ENCODE assay signal across 8 mouse cellular contexts in the genomic region with DNA sequence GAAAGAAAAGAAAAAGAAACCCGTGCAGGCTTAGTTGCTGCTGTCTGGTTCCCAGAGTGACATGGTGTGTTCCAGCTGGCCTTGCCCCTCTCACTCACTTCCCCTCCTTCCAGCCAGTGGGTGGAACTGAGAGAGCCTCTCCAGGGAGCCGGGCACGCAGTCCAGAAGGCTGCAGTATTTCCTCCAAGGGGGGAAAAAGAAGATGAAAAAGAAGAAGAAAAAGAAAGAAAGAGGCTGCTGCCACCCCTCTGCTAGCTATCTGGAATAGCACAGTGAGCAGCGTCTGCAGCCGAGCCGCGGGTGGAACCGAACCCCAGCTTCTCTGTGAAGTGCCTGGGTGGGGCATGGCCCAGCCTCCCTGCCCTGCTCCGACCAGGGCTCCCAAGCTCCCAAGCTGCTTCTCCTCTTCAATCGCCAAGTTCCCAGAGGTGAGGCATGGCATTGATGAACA.
DNase-seq lines count a peak whose midpoint lies in the region; ATAC-seq and TF ChIP-seq lines count a peak whose summit lies in the region.

No protein-coding gene starts in this region.

- H3K9ac ChIP-seq in heart, embryonic 12.5 days: peak overlapping the region; percentile 76
- H3K9ac ChIP-seq in kidney, embryonic 16.5 days (replicated peaks; ENCODE audit: low read length): peak overlapping the region; percentile 73
- H3K9ac ChIP-seq in lung, embryonic 15.5 days: peak overlapping the region; percentile 73

- no peaks in the 10 kb centered on the region for H3K9me3 ChIP-seq in heart, embryonic 12.5 days (replicated peaks)
- no peaks in the 10 kb centered on the region for H3K9me3 ChIP-seq in kidney, embryonic 16.5 days (ENCODE audit: low read length)
- no peaks in the 10 kb centered on the region for H3K9me3 ChIP-seq in lung, embryonic 15.5 days

- no peaks in the 10 kb centered on the region for H3K36me3 ChIP-seq in heart, embryonic 12.5 days
- no peaks in the 10 kb centered on the region for H3K36me3 ChIP-seq in kidney, embryonic 16.5 days (ENCODE audit: insufficient read depth, low read length)
- no peaks in the 10 kb centered on the region for H3K36me3 ChIP-seq in lung, embryonic 15.5 days

- no peaks in the 10 kb centered on the region for H3K27me3 ChIP-seq in heart, embryonic 12.5 days (replicated peaks)
- no peaks in the 10 kb centered on the region for H3K27me3 ChIP-seq in kidney, embryonic 16.5 days (ENCODE audit: insufficient read depth, low read length)
- H3K27me3 ChIP-seq in lung, embryonic 15.5 days: no peaks in the 10 kb centered on the region

- peaks cover 8% of the 10 kb centered on the region for H3K4me1 ChIP-seq in embryonic fibroblast, embryonic 13.5 days (ENCODE audit: control insufficient read depth, insufficient read depth, low read length)
- peaks cover 29% of the 10 kb centered on the region for H3K4me1 ChIP-seq in heart, embryonic 12.5 days (replicated peaks)
- peaks cover 40% of the 10 kb centered on the region for H3K4me1 ChIP-seq in kidney, embryonic 16.5 days (ENCODE audit: insufficient read depth, low read length)
- H3K4me1 ChIP-seq in lung, embryonic 15.5 days: peaks cover 18% of the 10 kb centered on the region

- TF ChIP-seq POLR2A in embryonic fibroblast, embryonic 13.5 days (IDR thresholded peaks at IDR 0.05; ENCODE audit: low read depth, low read length): no peak; the same call in none of the 2 replicates

- peak; percentile 12 to 13 for DNase-seq in left cerebral cortex, adult 18-20 months (ENCODE audit: low spot score in 2 of 2)
- DNase-seq in left cerebral cortex, adult 11 months (ENCODE audit: low spot score): no peak
- DNase-seq in retina, postnatal 1 day: peak; percentile 52
- no peak for DNase-seq in spleen, postnatal 10 days (ENCODE audit: low spot score in 2 of 2)

- ATAC-seq in heart, embryonic 12.5 days (ENCODE audit: insufficient number of reproducible peaks, low FRiP score): peak; percentile 85
- ATAC-seq in kidney, embryonic 16.5 days (ENCODE audit: low FRiP score, low TSS enrichment): peak; percentile 87
- ATAC-seq in lung, embryonic 15.5 days (ENCODE audit: borderline replicate concordance, extremely low read depth, low FRiP score, low TSS enrichment): peak; percentile 87

- H3K4me3 ChIP-seq in embryonic fibroblast, embryonic 13.5 days (ENCODE audit: insufficient read depth, low read length): peak overlapping the region; percentile 80
- H3K4me3 ChIP-seq in heart, embryonic 12.5 days: peak overlapping the region; percentile 70
- H3K4me3 ChIP-seq in kidney, embryonic 16.5 days (ENCODE audit: low read length): peak overlapping the region; percentile 60
- H3K4me3 ChIP-seq in lung, embryonic 15.5 days: peak overlapping the region; percentile 63

- H3K4me2 ChIP-seq in heart, embryonic 12.5 days: peak overlapping the region; percentile 75
- H3K4me2 ChIP-seq in kidney, embryonic 16.5 days (replicated peaks; ENCODE audit: low read depth, low read length): peak overlapping the region; percentile 73
- H3K4me2 ChIP-seq in lung, embryonic 15.5 days: peak overlapping the region; percentile 57

- no peak for TF ChIP-seq CTCF in embryonic fibroblast, embryonic 13.5 days (IDR thresholded peaks at IDR 0.05; ENCODE audit: borderline replicate concordance, insufficient read depth, low read length)

- peak overlapping the region; percentile 93 for H3K27ac ChIP-seq in embryonic fibroblast, embryonic 13.5 days (ENCODE audit: insufficient read depth, low read length)
- H3K27ac ChIP-seq in heart, embryonic 12.5 days (ENCODE audit: poor library complexity, severe bottlenecking): peak overlapping the region; percentile 80
- H3K27ac ChIP-seq in kidney, embryonic 16.5 days (ENCODE audit: low read length): peak overlapping the region; percentile 89
- H3K27ac ChIP-seq in lung, embryonic 15.5 days: peak overlapping the region; percentile 93

- WGBS in heart, embryonic 12.5 days: under 1% methylated on average over 10 of the region's 10 CpGs
- WGBS in kidney, embryonic 16.5 days: 0% methylated on average over 10 of the region's 10 CpGs
- WGBS in lung, embryonic 15.5 days: 0% methylated on average over 10 of the region's 10 CpGs

Comparison
In these comparisons a context has a peak if more than half of its experiments do, and no peak if none do; other contexts are left out.
1. DNase-seq: peak in left cerebral cortex, adult 18-20 months (2 of 2) and retina, postnatal 1 day (single experiment); none in left cerebral cortex, adult 11 months (single experiment) and spleen, postnatal 10 days (0 of 2).
2. Peak in every context shown above with its lines, with median percentiles within 50 percentile points of each other: H3K27ac ChIP-seq, H3K4me3 ChIP-seq, ATAC-seq, H3K4me2 ChIP-seq and H3K9ac ChIP-seq.